In the genomic region with DNA sequence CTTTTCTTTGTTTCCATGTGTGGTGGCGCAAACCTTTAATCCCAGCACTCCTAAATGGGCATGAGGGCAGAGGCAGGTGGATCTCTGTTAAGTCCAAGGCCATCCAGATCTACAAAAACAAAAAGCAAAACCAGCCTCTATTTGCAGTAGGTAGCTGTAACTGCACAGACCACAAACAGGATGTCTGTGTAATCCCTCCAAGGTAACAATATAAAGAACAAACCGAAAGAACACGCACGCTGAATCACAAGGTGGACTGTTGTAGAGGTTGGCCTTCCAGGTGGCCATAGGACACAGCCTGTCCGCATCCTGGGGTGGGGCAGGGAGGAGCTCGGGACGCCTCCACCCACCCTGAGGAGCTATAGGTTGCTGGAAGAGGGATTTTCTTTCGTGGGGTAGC, we compare ENCODE assay signal across 9 mouse cellular contexts. TPM values are rescaled to one million over a fixed set of nuclear protein-coding genes. Genes with fewer than 3 reads are reported as not detected.
DNase-seq lines count a peak whose midpoint lies in the region; ATAC-seq lines count a peak whose summit lies in the region.
"Had no signal": no experiment of that assay in that cellular context is flagged by ENCODE, and none has a peak within 500 bp of the region (broad histone marks: within the 10 kb centered on the region; RNA-seq: fewer than 3 reads in every experiment).

No protein-coding gene starts in this region.

- H3K9me3 ChIP-seq in limb, embryonic 13.5 days, result no peaks in the 10 kb centered on the region
- H3K9me3 ChIP-seq in limb, embryonic 10.5 days (replicated peaks), result no peaks in the 10 kb centered on the region
- no peaks in the 10 kb centered on the region for H3K9me3 ChIP-seq in forebrain, embryonic 15.5 days
- no peaks in the 10 kb centered on the region for H3K9me3 ChIP-seq in neural tube, embryonic 15.5 days (replicated peaks)

- no peak overlapping the region for H3K27ac ChIP-seq in limb, embryonic 13.5 days
- no peak overlapping the region for H3K27ac ChIP-seq in limb, embryonic 10.5 days
- H3K27ac ChIP-seq in forebrain, embryonic 15.5 days (replicated peaks), result no peak overlapping the region
- H3K27ac ChIP-seq in neural tube, embryonic 15.5 days (replicated peaks), result 0 out of 2 replicates have a peak overlapping the region, but pooled peaks have one; percentile 37

- no peak for ATAC-seq in limb, embryonic 13.5 days (ENCODE audit: low FRiP score, low read depth)
- ATAC-seq in forebrain, embryonic 15.5 days (replicated peaks), result no peak
- peak; percentile 28 for ATAC-seq in inflammation-experienced regulatory T-cells, adult 6 months
- no peak for ATAC-seq in neural tube, embryonic 15.5 days (ENCODE audit: low FRiP score)

- no peak overlapping the region for H3K9ac ChIP-seq in limb, embryonic 13.5 days
- no peak overlapping the region for H3K9ac ChIP-seq in forebrain, embryonic 15.5 days (replicated peaks)
- no peak overlapping the region for H3K9ac ChIP-seq in neural tube, embryonic 15.5 days (replicated peaks)

- no peaks in the 10 kb centered on the region for H3K27me3 ChIP-seq in limb, embryonic 13.5 days
- H3K27me3 ChIP-seq in limb, embryonic 10.5 days (ENCODE audit: low read depth, poor library complexity, severe bottlenecking), result peaks cover 8% of the 10 kb centered on the region; the same call in 1 of the 2 replicates
- no peaks in the 10 kb centered on the region for H3K27me3 ChIP-seq in forebrain, embryonic 15.5 days
- H3K27me3 ChIP-seq in neural tube, embryonic 15.5 days (replicated peaks), result no peaks in the 10 kb centered on the region

- no peak for DNase-seq in limb, embryonic 10.5 days (ENCODE audit: low spot score)
- no peak for DNase-seq in embryo, embryonic 9.5 days (ENCODE audit: extremely low spot score)
- DNase-seq in left cerebral cortex, adult 9 months (ENCODE audit: low spot score in 2 of 2), result no peak
- DNase-seq: adrenal gland, postnatal 25 days; cerebellum, adult 8-10 months had no signal

- 75% methylated on average over 8 of the region's 8 CpGs for WGBS in limb, embryonic 13.5 days
- WGBS in limb, embryonic 10.5 days, result 81% methylated on average over 8 of the region's 8 CpGs
- WGBS in forebrain, embryonic 15.5 days, result 89% methylated on average over 8 of the region's 8 CpGs
- 89% methylated on average over 8 of the region's 8 CpGs for WGBS in neural tube, embryonic 15.5 days

- no peak overlapping the region for H3K4me3 ChIP-seq in limb, embryonic 13.5 days
- no peak overlapping the region for H3K4me3 ChIP-seq in limb, embryonic 10.5 days
- H3K4me3 ChIP-seq in forebrain, embryonic 15.5 days, result no peak overlapping the region
- no peak overlapping the region for H3K4me3 ChIP-seq in neural tube, embryonic 15.5 days (replicated peaks)

- H3K4me2 ChIP-seq in limb, embryonic 13.5 days (replicated peaks), result peak overlapping the region; percentile 49; the same call in 1 of the 2 replicates
- H3K4me2 ChIP-seq in forebrain, embryonic 15.5 days (replicated peaks), result peak overlapping the region; percentile 44; the same call in 1 of the 2 replicates
- H3K4me2 ChIP-seq in neural tube, embryonic 15.5 days, result peak overlapping the region; percentile 58

- peaks cover 15% of the 10 kb centered on the region for H3K4me1 ChIP-seq in limb, embryonic 13.5 days
- H3K4me1 ChIP-seq in limb, embryonic 10.5 days, result peaks cover 22% of the 10 kb centered on the region
- H3K4me1 ChIP-seq in forebrain, embryonic 15.5 days, result peaks cover 23% of the 10 kb centered on the region
- peaks cover 26% of the 10 kb centered on the region for H3K4me1 ChIP-seq in neural tube, embryonic 15.5 days

- no peaks in the 10 kb centered on the region for H3K36me3 ChIP-seq in limb, embryonic 13.5 days
- H3K36me3 ChIP-seq in limb, embryonic 10.5 days, result no peaks in the 10 kb centered on the region
- H3K36me3 ChIP-seq in forebrain, embryonic 15.5 days, result no peaks in the 10 kb centered on the region
- no peaks in the 10 kb centered on the region for H3K36me3 ChIP-seq in neural tube, embryonic 15.5 days

RNA-seq across cellular contexts. Expression of a gene that starts 26.9 kb away (rescaled TPM):
- 54.6 and 61.8 TPM in 2 replicates for polyA plus RNA-seq in limb, embryonic 13.5 days (2015; fragmentation: Nextera tagmentation; extraction: Ambion mirVana)
- polyA plus RNA-seq in limb, embryonic 10.5 days (2016; fragmentation: Nextera tagmentation; extraction: Ambion mirVana), result 48.6 and 54.2 TPM in 2 replicates
- 1.7 and 1.9 TPM in 2 replicates for polyA plus RNA-seq in forebrain, embryonic 15.5 days (2015; fragmentation: Nextera tagmentation; extraction: Ambion mirVana)
- polyA plus RNA-seq in inflammation-experienced regulatory T-cells, adult 6 months (2017; shearing (Covaris generic)), result 1 to 10 TPM; 1.9 to 4.6 (median 2.0) TPM
- polyA plus RNA-seq in neural tube, embryonic 15.5 days (2015; fragmentation: Nextera tagmentation; extraction: Ambion mirVana), result 3.4 and 89.9 TPM in 2 replicates
